In genomic region chr17:5572096-5572730, GRCm38 (mm10) we compare ENCODE assay signal across 21 mouse cellular contexts.
DNase-seq lines count a peak whose midpoint lies in the region; ATAC-seq and TF ChIP-seq lines count a peak whose summit lies in the region.
"Had no signal": no experiment of that assay in that cellular context is flagged by ENCODE, and none has a peak within 500 bp of the region (broad histone marks: within the 10 kb centered on the region; RNA-seq: fewer than 3 reads in every experiment).

No protein-coding gene starts in this region.

- H3K4me3 ChIP-seq in gastrocnemius, adult 2 months, result no peak overlapping the region
- no peak overlapping the region for H3K4me3 ChIP-seq in kidney, embryonic 14.5 days (ENCODE audit: low read length)
- no peak overlapping the region for H3K4me3 ChIP-seq in intestine, embryonic 16.5 days (ENCODE audit: low read length)
- H3K4me3 ChIP-seq in midbrain, embryonic 16.5 days (ENCODE audit: low read depth, low read length), result no peak overlapping the region
- H3K4me3 ChIP-seq: erythroblast, embryonic 14.5 days; limb, embryonic 13.5 days; liver, embryonic 13.5 days; midbrain, embryonic 15.5 days had no signal

- WGBS in kidney, embryonic 14.5 days, result 86% methylated on average over 1 of the region's 1 CpGs
- 67% methylated on average over 1 of the region's 1 CpGs for WGBS in intestine, embryonic 16.5 days
- WGBS in midbrain, embryonic 16.5 days, result 96% methylated on average over 1 of the region's 1 CpGs

- no peaks in the 10 kb centered on the region for H3K36me3 ChIP-seq in kidney, embryonic 14.5 days (ENCODE audit: control insufficient read depth, insufficient read depth, low read length)
- H3K36me3 ChIP-seq in intestine, embryonic 16.5 days (ENCODE audit: control insufficient read depth, insufficient read depth, low read length), result no peaks in the 10 kb centered on the region
- H3K36me3 ChIP-seq in midbrain, embryonic 16.5 days (ENCODE audit: control insufficient read depth, insufficient read depth, low read length), result no peaks in the 10 kb centered on the region
- H3K36me3 ChIP-seq: limb, embryonic 13.5 days; liver, embryonic 13.5 days; midbrain, embryonic 15.5 days had no signal

- H3K4me2 ChIP-seq in kidney, embryonic 14.5 days (replicated peaks; ENCODE audit: low read depth, low read length), result no peak overlapping the region
- no peak overlapping the region for H3K4me2 ChIP-seq in intestine, embryonic 16.5 days (ENCODE audit: low read depth, low read length)
- no peak overlapping the region for H3K4me2 ChIP-seq in midbrain, embryonic 16.5 days (ENCODE audit: low read length)
- H3K4me2 ChIP-seq: limb, embryonic 13.5 days; liver, embryonic 13.5 days; midbrain, embryonic 15.5 days had no signal

- intact Hi-C loops in gastrocnemius, adult 2 months (cut with DNase I), result loop anchor here (5.0 kb wide), 1 partner anchor 80 kb away; the partner anchor contains the start of gene Zdhhc14

- DNase-seq in gastrocnemius, adult 2 months, result no peak
- DNase-seq in gastrocnemius, adult 18-20 months (ENCODE audit: low spot score), result no peak
- peak; percentile 53 for DNase-seq in kidney, adult 9 months
- DNase-seq: gastrocnemius, postnatal 14 days; heart, postnatal 14 days; liver, embryonic 13.5 days; lung, adult 18-20 months; thymus, adult 18-20 months; thymus, postnatal 25 days had no signal

- TF ChIP-seq CTCF in gastrocnemius, adult 2 months (IDR thresholded peaks at IDR 0.05), result no peak

- no peak for ATAC-seq in kidney, embryonic 14.5 days (ENCODE audit: low FRiP score, low TSS enrichment)
- ATAC-seq in intestine, embryonic 16.5 days, result peak; percentile 70
- no peak for ATAC-seq in frontal cortex, adult (ENCODE audit: low TSS enrichment)
- no peak for ATAC-seq in midbrain, embryonic 16.5 days
- ATAC-seq: forebrain, embryonic 16.5 days; hindbrain, embryonic 16.5 days; lung, postnatal 0 days; midbrain, embryonic 15.5 days had no signal

- peak overlapping the region; percentile 79 for H3K27ac ChIP-seq in gastrocnemius, adult 2 months
- H3K27ac ChIP-seq in kidney, embryonic 14.5 days (ENCODE audit: low read depth, low read length), result no peak overlapping the region
- no peak overlapping the region for H3K27ac ChIP-seq in intestine, embryonic 16.5 days (ENCODE audit: low read length)
- H3K27ac ChIP-seq in midbrain, embryonic 16.5 days (ENCODE audit: low read length), result no peak overlapping the region
- H3K27ac ChIP-seq: limb, embryonic 13.5 days; liver, embryonic 13.5 days; midbrain, embryonic 15.5 days; stomach, postnatal 0 days had no signal

- H3K27me3 ChIP-seq in kidney, embryonic 14.5 days (ENCODE audit: control insufficient read depth, insufficient read depth, low read length), result no peaks in the 10 kb centered on the region
- H3K27me3 ChIP-seq in intestine, embryonic 16.5 days (replicated peaks; ENCODE audit: control insufficient read depth, insufficient read depth, low read length), result no peaks in the 10 kb centered on the region
- H3K27me3 ChIP-seq in midbrain, embryonic 16.5 days (ENCODE audit: control insufficient read depth, insufficient read depth, low read depth, low read length), result no peaks in the 10 kb centered on the region
- H3K27me3 ChIP-seq: limb, embryonic 13.5 days; liver, embryonic 13.5 days; midbrain, embryonic 15.5 days had no signal

- H3K9me3 ChIP-seq in kidney, embryonic 14.5 days (ENCODE audit: control insufficient read depth, low read length), result no peaks in the 10 kb centered on the region
- H3K9me3 ChIP-seq in intestine, embryonic 16.5 days (ENCODE audit: control insufficient read depth, low read length), result no peaks in the 10 kb centered on the region
- no peaks in the 10 kb centered on the region; the same call in 1 of the 2 replicates for H3K9me3 ChIP-seq in midbrain, embryonic 16.5 days (replicated peaks; ENCODE audit: control insufficient read depth, low read length, poor library complexity, severe bottlenecking)
- H3K9me3 ChIP-seq: G1E; limb, embryonic 13.5 days; liver, embryonic 13.5 days; midbrain, embryonic 15.5 days had no signal

- H3K9ac ChIP-seq in kidney, embryonic 14.5 days (ENCODE audit: low read depth, low read length), result no peak overlapping the region
- no peak overlapping the region for H3K9ac ChIP-seq in intestine, embryonic 16.5 days (ENCODE audit: low read depth, low read length)
- H3K9ac ChIP-seq in midbrain, embryonic 16.5 days (ENCODE audit: low read depth, low read length), result no peak overlapping the region
- H3K9ac ChIP-seq: limb, embryonic 13.5 days; liver, embryonic 13.5 days; midbrain, embryonic 15.5 days had no signal

- H3K4me1 ChIP-seq in kidney, embryonic 14.5 days (ENCODE audit: control insufficient read depth, insufficient read depth, low read length), result no peaks in the 10 kb centered on the region
- peaks cover 10% of the 10 kb centered on the region; the same call in 1 of the 2 replicates for H3K4me1 ChIP-seq in intestine, embryonic 16.5 days (ENCODE audit: control insufficient read depth, insufficient read depth, low read length)
- peaks cover 5% of the 10 kb centered on the region; the same call in 1 of the 2 replicates for H3K4me1 ChIP-seq in midbrain, embryonic 16.5 days (ENCODE audit: control insufficient read depth, insufficient read depth, low read length)
- H3K4me1 ChIP-seq: midbrain, embryonic 15.5 days had no signal
